Mouse (Mus musculus): ENCODE measurements around the gene Wdr43.

GRCm38 (mm10) chr17:71707715-71708114 is 92.0 kb downstream of the Wdr43 start:
- TF ChIP-seq UBTF (IDR thresholded peaks at IDR 0.05; ENCODE audit: low read depth, low read length), result no peak
- TF ChIP-seq CTCF (conservative IDR thresholded peaks at IDR 0.05 in 1 of 2, IDR thresholded peaks at IDR 0.05 in 1 of 2; ENCODE audit: low read depth in 2 of 2, low read length in 2 of 2), result no peak
- TF ChIP-seq ZKSCAN1 (IDR thresholded peaks at IDR 0.05; ENCODE audit: borderline replicate concordance, low read depth, low read length), result no peak
- TF ChIP-seq POLR2AphosphoS2 (IDR thresholded peaks at IDR 0.05; ENCODE audit: low read depth, low read length), result no peak
- no peak for TF ChIP-seq TCF12 (IDR thresholded peaks at IDR 0.05; ENCODE audit: low read depth, low read length)
